Mouse (Mus musculus): ENCODE measurements at regions not wholly inside any gene's neighbourhood (a gene's known extent, or its start where the extent isn't known, plus 50 kb on each side); places are given as distances from the start of the nearest gene placed in this dataset.

DNA sequence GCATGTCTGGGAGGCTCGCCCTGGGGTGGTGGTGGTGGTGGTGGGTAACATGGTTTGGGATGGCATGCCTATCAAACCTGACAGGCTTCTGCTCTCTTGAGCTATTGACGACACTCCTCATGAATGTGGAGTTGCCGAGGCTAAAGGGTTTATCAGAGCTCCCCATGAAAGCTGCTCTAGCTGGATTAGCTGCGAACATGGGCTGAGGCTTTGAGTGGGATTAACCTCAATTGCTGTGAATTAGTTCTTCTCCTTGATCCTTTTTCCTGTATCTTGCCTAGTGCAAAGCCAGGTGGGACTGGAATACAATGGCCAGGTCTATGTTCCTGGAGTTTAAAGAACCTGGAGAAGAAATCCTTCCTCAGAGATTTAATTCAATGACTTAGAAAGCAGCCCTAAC is 150.6 kb downstream of the Nmur2 start:
- H3K27me3 ChIP-seq = no peaks in the 10 kb centered on the region
- no peaks in the 10 kb centered on the region for H3K36me3 ChIP-seq
- ATAC-seq (replicated peaks) = no peak
- no peaks in the 10 kb centered on the region for H3K9me3 ChIP-seq
- H3K9ac ChIP-seq (replicated peaks) = no peak overlapping the region
- no peaks in the 10 kb centered on the region for H3K4me1 ChIP-seq
- H3K4me2 ChIP-seq (replicated peaks) = no peak overlapping the region
- no peak overlapping the region for H3K4me3 ChIP-seq
- 45% methylated on average over 4 of the region's 4 CpGs for WGBS
- H3K27ac ChIP-seq (replicated peaks) = no peak overlapping the region

DNA sequence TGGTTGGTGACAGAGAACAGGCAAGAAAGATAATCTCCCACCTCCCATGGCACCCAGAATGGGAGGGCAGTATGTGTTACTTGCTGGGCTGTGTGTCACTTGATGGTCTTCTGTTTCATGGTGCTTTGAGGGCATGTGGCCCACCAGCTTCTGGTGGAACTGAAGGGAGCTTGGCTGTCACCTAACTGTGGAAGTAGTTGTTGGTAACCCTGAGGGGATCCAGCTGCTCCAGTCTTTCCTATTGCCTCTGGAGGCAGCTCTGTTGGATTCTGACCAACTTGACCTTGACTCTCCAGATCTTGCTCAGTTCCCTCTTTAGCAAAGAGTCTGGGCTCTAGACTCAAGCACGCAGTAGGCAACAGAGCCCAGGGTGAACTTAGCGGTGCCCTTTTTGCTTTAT is 162.2 kb downstream of the Nmur2 start:
- no peak overlapping the region for H3K27ac ChIP-seq (replicated peaks)
- H3K4me3 ChIP-seq = no peak overlapping the region
- H3K27me3 ChIP-seq = no peaks in the 10 kb centered on the region
- ATAC-seq (replicated peaks) = no peak
- no peaks in the 10 kb centered on the region for H3K36me3 ChIP-seq
- no peak overlapping the region for H3K9ac ChIP-seq (replicated peaks)
- WGBS = 93% methylated on average over 2 of the region's 2 CpGs
- H3K9me3 ChIP-seq = no peaks in the 10 kb centered on the region
- no peak overlapping the region for H3K4me2 ChIP-seq (replicated peaks)
- H3K4me1 ChIP-seq = no peaks in the 10 kb centered on the region

DNA sequence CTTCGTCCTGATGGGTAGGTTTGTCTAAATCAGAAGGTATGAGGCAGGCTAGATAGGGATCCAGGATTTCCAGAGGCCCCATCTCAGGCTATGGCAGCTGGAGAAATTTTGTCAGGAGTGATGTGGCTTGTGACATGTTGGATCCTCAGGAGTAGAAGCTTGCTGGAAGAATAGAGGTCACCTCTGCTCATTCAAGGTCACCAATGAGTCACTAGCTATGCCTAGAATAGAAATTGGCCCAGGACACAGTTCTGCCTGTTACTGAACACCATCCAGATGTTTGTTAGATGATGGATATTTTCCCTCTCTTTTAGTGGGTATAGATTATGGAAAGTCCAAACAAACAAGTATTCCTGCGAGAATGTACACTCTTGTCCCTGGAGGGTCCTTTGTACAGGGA is 173.7 kb downstream of the Nmur2 start:
- 76% methylated on average over 2 of the region's 2 CpGs for WGBS
- no peak overlapping the region for H3K9ac ChIP-seq (replicated peaks)
- ATAC-seq (replicated peaks) = no peak
- H3K27ac ChIP-seq (replicated peaks) = no peak overlapping the region
- no peaks in the 10 kb centered on the region for H3K4me1 ChIP-seq
- H3K4me3 ChIP-seq = no peak overlapping the region
- H3K27me3 ChIP-seq = no peaks in the 10 kb centered on the region
- H3K9me3 ChIP-seq = no peaks in the 10 kb centered on the region
- H3K4me2 ChIP-seq (replicated peaks) = no peak overlapping the region
- H3K36me3 ChIP-seq = no peaks in the 10 kb centered on the region

DNA sequence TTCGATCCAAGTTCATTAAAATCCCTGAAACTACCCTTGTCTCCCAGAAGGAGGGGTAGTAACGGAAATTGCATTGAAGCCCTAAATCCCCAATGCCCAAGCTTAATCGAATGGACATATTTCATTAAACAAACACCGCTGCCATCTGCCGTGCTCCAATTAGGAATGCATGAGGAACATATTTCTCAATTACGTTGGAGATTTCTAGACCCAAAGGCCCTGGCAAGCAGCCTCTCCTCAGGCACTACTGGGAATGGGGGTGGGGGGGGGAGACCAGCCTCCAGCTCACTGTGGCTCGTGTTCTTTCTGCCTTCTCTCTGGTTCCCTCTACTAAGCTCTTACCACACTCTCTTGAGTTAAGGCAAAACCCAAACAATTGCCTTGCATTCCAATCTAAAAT is 181.6 kb downstream of the Nmur2 start:
- Histone ChIP-seq H3K9me3 (no peaks in the 10 kb centered on the region), H3K36me3 (no peaks in the 10 kb centered on the region), H3K27me3 (no peaks in the 10 kb centered on the region), H3K4me2 (replicated peaks) (no peak overlapping the region), H3K27ac (replicated peaks) (no peak overlapping the region), H3K4me1 (no peaks in the 10 kb centered on the region), H3K9ac (replicated peaks) (no peak overlapping the region), H3K4me3 (no peak overlapping the region)
- WGBS = 76% methylated on average over 7 of the region's 7 CpGs
- no peak for ATAC-seq (replicated peaks)

DNA sequence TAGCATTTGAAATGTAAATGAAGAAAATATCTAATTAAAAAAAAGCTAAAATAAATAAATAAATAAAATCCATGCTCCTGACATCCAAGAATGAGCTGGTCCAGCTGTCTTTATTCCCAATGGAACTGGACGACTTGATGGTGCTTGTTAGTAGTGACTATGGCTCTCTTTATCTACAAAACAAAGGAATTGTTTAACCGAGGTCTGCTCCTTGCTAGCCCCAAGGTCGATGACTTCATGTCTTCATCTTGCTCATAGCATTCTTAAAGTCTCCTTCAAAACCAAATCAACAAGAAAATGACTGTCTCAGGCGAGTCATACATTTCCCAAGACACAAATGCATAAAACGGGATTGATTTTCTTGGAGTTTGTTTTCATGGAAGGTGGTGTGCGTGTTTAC is 212.5 kb upstream of the Glra1 start:
- Histone ChIP-seq H3K9me3 (no peaks in the 10 kb centered on the region), H3K9ac (replicated peaks) (no peak overlapping the region), H3K36me3 (no peaks in the 10 kb centered on the region), H3K27me3 (no peaks in the 10 kb centered on the region), H3K4me2 (replicated peaks) (no peak overlapping the region), H3K4me1 (no peaks in the 10 kb centered on the region), H3K4me3 (no peak overlapping the region), H3K27ac (replicated peaks) (no peak overlapping the region)
- ATAC-seq (replicated peaks) = no peak
- WGBS = 78% methylated on average over 6 of the region's 6 CpGs

DNA sequence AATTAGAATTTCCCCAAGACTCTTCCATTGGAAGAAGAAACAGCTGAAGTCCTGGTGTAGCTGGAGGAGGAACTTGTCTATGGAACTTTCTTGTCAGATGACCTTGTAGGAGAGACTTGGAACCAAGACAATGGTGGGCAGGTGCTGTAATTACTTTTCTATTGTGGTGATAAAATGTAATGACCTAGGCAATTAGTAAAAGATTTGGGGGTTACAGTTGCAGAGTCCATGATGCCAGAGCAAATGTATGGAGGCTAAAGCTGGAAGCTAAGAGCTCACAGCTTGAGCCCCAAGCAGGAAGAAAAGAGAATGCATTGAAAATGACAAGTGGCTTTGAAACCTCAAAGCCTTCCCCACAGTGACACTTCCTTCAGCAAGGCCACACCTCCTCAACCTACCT is 208.6 kb upstream of the Glra1 start:
- Histone ChIP-seq H3K4me2 (replicated peaks) (no peak overlapping the region), H3K9me3 (no peaks in the 10 kb centered on the region), H3K9ac (replicated peaks) (no peak overlapping the region), H3K27ac (replicated peaks) (no peak overlapping the region), H3K36me3 (no peaks in the 10 kb centered on the region), H3K4me3 (no peak overlapping the region), H3K27me3 (no peaks in the 10 kb centered on the region), H3K4me1 (no peaks in the 10 kb centered on the region)
- no peak for ATAC-seq (replicated peaks)

DNA sequence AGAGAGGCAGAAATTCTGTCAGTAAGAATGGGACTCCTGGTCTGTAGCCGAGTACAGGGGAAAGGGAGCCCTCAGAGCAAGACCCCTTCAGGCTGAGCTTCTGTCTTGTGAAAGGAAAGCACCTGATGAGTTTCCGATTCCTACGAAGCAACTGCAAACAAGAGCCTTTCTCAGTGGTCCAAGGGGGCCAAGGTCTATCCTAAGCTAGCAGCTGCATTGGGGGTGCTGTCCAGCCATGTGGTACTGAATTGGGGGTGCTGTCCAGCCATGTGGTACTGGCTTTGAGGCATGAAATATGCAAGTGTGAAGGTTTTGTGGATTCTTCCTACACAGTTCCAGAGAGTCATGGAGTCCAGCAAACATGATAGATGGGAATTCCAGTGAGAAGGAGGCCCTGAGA is 202.7 kb upstream of the Glra1 start:
- no peak for ATAC-seq (replicated peaks)
- Histone ChIP-seq H3K36me3 (no peaks in the 10 kb centered on the region), H3K27me3 (no peaks in the 10 kb centered on the region), H3K9me3 (no peaks in the 10 kb centered on the region), H3K4me3 (no peak overlapping the region), H3K27ac (replicated peaks) (no peak overlapping the region), H3K4me1 (no peaks in the 10 kb centered on the region), H3K4me2 (replicated peaks) (no peak overlapping the region), H3K9ac (replicated peaks) (no peak overlapping the region)
- 85% methylated on average over 3 of the region's 3 CpGs for WGBS

DNA sequence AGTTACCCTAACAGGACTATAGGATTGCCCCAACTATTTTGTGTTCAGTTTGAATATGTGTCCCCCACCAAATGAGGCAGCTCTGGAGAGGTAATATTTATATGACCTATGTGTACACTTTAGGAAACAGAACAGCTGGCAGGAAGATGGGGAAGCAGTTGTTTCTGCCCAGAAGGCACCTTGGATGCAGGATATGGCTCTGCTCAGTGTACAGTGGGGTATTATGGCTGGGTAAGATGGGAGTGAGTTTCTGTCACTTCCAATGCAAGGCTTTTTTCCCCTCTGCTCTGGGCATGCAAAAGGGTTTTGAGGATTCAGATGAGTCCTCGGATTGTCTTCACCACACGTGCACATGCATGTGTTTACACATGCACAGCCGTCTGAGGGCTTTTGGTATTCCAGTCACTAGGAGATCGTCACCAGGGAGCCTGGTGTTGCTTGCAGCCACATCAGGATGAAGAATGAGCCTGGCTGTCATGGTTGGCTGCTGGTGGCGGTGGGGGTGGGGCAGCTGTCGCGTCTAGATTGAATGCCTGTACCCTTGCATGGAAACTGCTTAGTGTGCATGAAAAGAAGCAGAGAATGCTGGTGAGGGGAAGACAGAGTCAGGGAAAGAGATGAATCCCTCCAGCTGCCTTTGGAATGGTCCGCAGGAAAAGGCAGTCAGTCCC is 183.3 kb upstream of the Glra1 start:
- no peaks in the 10 kb centered on the region for H3K4me1 ChIP-seq
- no peaks in the 10 kb centered on the region for H3K36me3 ChIP-seq
- no peak overlapping the region for H3K9ac ChIP-seq (replicated peaks)
- H3K27me3 ChIP-seq = no peaks in the 10 kb centered on the region
- ATAC-seq (replicated peaks) = peak; percentile 48
- 25% methylated on average over 8 of the region's 8 CpGs for WGBS
- H3K9me3 ChIP-seq = no peaks in the 10 kb centered on the region
- H3K27ac ChIP-seq (replicated peaks) = no peak overlapping the region
- H3K4me2 ChIP-seq (replicated peaks) = no peak overlapping the region
- H3K4me3 ChIP-seq = no peak overlapping the region

DNA sequence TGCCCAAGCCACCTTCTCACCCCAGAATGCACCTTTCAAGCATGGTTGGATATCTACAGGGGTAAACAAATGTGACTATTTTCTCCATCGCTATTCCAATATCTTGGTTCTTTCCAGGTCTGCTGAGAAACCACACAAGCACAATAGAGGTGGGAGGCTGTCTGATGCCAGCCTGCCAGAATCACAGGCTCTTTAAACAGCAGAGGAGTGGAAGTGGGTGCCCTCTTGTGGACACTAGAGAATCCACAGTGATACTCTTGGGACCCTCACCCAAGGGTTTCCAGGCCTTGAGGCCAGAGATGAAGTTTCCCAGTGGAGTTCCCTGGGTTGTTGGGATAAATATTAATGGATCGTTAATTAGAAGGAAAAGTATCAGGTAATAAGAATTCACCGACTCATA is 181.6 kb upstream of the Glra1 start:
- Histone ChIP-seq H3K4me1 (no peaks in the 10 kb centered on the region), H3K4me2 (replicated peaks) (no peak overlapping the region), H3K27ac (replicated peaks) (no peak overlapping the region), H3K36me3 (no peaks in the 10 kb centered on the region), H3K4me3 (no peak overlapping the region), H3K9ac (replicated peaks) (no peak overlapping the region), H3K9me3 (no peaks in the 10 kb centered on the region), H3K27me3 (no peaks in the 10 kb centered on the region)
- no peak for ATAC-seq (replicated peaks)
- 87% methylated on average over 3 of the region's 3 CpGs for WGBS

DNA sequence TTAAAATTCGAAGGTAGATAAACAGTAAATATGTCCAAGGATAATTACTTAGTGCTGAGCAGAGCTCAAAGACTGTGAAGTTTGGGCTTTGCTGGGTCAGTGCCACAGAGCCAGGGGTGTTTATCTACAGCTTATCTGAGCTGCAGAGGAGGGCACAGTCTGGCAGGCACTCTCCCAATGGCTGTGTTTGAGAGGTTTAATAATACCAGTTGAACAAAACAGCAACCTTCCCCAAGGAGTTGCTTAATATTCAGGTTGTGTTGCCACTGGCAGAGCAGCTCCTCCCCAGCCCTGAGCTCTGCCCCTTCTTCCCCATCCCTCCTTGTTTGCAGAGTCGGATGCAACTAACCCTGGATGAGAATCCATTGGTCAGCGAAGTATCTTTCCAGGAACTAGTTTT is 173.0 kb upstream of the Glra1 start:
- ATAC-seq (replicated peaks) = no peak
- no peak overlapping the region for H3K4me3 ChIP-seq

DNA sequence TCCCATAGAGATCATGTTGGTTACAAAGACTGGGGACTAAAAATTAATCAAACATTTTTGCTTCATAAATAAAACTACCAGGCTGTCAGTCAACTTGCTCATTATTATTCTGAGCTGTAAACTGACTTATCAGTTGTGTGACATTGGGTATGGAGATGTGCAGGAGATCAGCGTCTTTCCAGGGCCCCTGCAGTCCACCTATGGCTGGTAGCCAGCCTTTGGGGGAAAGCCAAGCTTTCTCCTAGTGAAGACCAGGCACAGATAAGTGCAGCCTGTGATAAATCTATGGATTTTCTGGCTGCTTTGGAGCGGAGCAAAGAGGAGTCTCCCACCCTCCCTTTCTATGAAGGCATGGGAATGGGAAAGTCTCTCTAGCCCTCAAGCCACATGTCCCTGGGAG is 172.0 kb upstream of the Glra1 start:
- WGBS = 76% methylated on average over 2 of the region's 2 CpGs
- no peak overlapping the region for H3K4me3 ChIP-seq
- ATAC-seq (replicated peaks) = no peak

More for the DNA sequence above, 173.0 kb upstream of the Glra1 start:
- Histone ChIP-seq H3K9me3 (no peaks in the 10 kb centered on the region), H3K4me2 (replicated peaks) (no peak overlapping the region), H3K4me1 (no peaks in the 10 kb centered on the region), H3K36me3 (no peaks in the 10 kb centered on the region), H3K27ac (replicated peaks) (no peak overlapping the region), H3K27me3 (no peaks in the 10 kb centered on the region), H3K9ac (replicated peaks) (no peak overlapping the region)
- WGBS = 79% methylated on average over 3 of the region's 3 CpGs

DNA sequence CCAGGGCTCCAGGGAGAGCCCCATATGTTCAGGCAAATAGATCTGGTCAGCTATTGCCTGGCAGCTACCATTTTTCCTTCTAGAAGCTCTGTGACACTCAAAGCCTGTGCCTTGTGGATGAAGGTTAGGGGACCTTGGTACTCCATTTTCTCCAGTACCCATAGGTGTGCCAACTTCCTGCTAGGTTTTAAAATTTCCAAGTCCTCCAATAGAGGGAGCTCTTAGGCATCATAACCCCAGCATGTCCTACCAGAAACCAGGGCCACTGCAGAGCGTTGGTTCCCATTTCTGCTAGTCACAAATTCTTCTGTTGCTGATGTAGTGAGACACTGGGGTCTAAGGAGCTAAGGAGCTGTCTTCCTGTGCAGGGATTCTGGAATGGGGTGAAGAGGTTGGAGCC is 165.3 kb upstream of the Glra1 start:
- no peaks in the 10 kb centered on the region for H3K9me3 ChIP-seq
- H3K27me3 ChIP-seq = no peaks in the 10 kb centered on the region
- H3K4me3 ChIP-seq = no peak overlapping the region
- no peaks in the 10 kb centered on the region for H3K36me3 ChIP-seq
- H3K27ac ChIP-seq (replicated peaks) = no peak overlapping the region
- 69% methylated on average over 1 of the region's 1 CpGs for WGBS
- H3K4me1 ChIP-seq = no peaks in the 10 kb centered on the region
- ATAC-seq (replicated peaks) = no peak
- no peak overlapping the region for H3K4me2 ChIP-seq (replicated peaks)
- no peak overlapping the region for H3K9ac ChIP-seq (replicated peaks)

More for the DNA sequence above, 172.0 kb upstream of the Glra1 start:
- H3K4me2 ChIP-seq (replicated peaks) = no peak overlapping the region
- no peak overlapping the region for H3K27ac ChIP-seq (replicated peaks)
- H3K9me3 ChIP-seq = no peaks in the 10 kb centered on the region
- H3K36me3 ChIP-seq = no peaks in the 10 kb centered on the region
- H3K27me3 ChIP-seq = no peaks in the 10 kb centered on the region
- H3K4me1 ChIP-seq = no peaks in the 10 kb centered on the region
- no peak overlapping the region for H3K9ac ChIP-seq (replicated peaks)

DNA sequence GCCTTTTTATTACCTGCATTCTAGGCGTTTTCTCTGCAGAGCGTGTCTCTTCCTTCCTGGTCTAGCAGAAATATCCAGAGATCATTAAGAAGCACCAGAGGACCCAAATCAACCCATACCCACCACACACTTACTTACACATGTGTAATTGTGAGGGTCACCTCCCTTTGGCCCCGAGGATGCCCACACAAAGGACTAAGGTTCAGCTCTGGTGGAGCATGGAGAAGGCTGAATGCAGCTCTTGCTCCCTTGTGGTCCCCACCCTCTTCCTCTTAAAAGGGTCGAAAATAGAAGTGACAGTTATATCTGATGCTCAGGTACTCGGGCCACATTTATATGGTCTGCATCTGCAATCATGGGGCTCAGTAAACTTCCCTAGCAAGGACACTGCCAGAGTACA is 164.5 kb upstream of the Glra1 start:
- WGBS = 86% methylated on average over 5 of the region's 5 CpGs
- no peaks in the 10 kb centered on the region for H3K4me1 ChIP-seq

More for the DNA sequence above, 164.5 kb upstream of the Glra1 start:
- H3K36me3 ChIP-seq = no peaks in the 10 kb centered on the region
- H3K27me3 ChIP-seq = no peaks in the 10 kb centered on the region
- no peak overlapping the region for H3K4me2 ChIP-seq (replicated peaks)
- no peak overlapping the region for H3K27ac ChIP-seq (replicated peaks)
- no peak for ATAC-seq (replicated peaks)
- no peak overlapping the region for H3K4me3 ChIP-seq
- H3K9ac ChIP-seq (replicated peaks) = no peak overlapping the region
- no peaks in the 10 kb centered on the region for H3K9me3 ChIP-seq

All from forebrain, embryonic 15.5 days (tissue).